Mouse (Mus musculus) stomach, postnatal 0 days (tissue): ENCODE measurements around the gene Tmem184b. TPM values are rescaled to one million over a fixed set of nuclear protein-coding genes. Genes with fewer than 3 reads are reported as not detected.

Experiments
- ATAC-seq: fragments of 200-750 bp; cut with Nextera tagmentation; 2 replicates; pipeline ENCODE4 v1.8.0; 2017; ENCODE audit not compliant: low FRiP score, low TSS enrichment
- DNase-seq: peaks from one replicate; pipeline ENCODE4 v3.0.0-alpha.2; 2016; ENCODE audit warnings: low spot score
- H3K27ac ChIP-seq: fragments of 300-500 bp; sonication (generic); replicated peaks from 2 replicates; pipeline ENCODE4 v1.5.1; 2014; ENCODE audit warnings: mild to moderate bottlenecking, control low read depth
- H3K27me3 ChIP-seq: fragments of 300-500 bp; sonication (generic); 2 replicates; pipeline ENCODE4 v1.6.1; 2014; ENCODE audit warnings: low read length; ENCODE audit not compliant: control insufficient read depth, insufficient read depth
- H3K36me3 ChIP-seq: fragments of 300-500 bp; sonication (generic); 2 replicates; pipeline ENCODE4 v1.6.1; 2014; ENCODE audit warnings: low read length, mixed read lengths; ENCODE audit not compliant: control insufficient read depth, insufficient read depth
- H3K4me1 ChIP-seq: fragments of 300-500 bp; sonication (generic); replicated peaks from 2 replicates; pipeline ENCODE4 v1.6.1; 2014; ENCODE audit warnings: antibody characterized with exemption; ENCODE audit not compliant: control insufficient read depth, insufficient read depth
- H3K4me2 ChIP-seq: fragments of 300-500 bp; sonication (generic); replicated peaks from 2 replicates; pipeline ENCODE4 v1.6.1; 2014; ENCODE audit warnings: low read depth, mild to moderate bottlenecking, control low read depth, moderate library complexity
- H3K4me3 ChIP-seq: fragments of 300-500 bp; sonication (generic); 2 replicates; pipeline ENCODE4 v1.5.1; 2014; ENCODE audit warnings: low read depth, low read length, control low read depth
- H3K9ac ChIP-seq: fragments of 300-500 bp; sonication (generic); 2 replicates; pipeline ENCODE4 v1.6.1; 2014; ENCODE audit warnings: mild to moderate bottlenecking, low read length, control low read depth, mixed read lengths
- H3K9me3 ChIP-seq: fragments of 300-500 bp; sonication (generic); 2 replicates; pipeline ENCODE4 v1.6.1; 2016; ENCODE audit warnings: low read length; ENCODE audit not compliant: control insufficient read depth
- CTCF ChIP-seq: IDR thresholded peaks from 2 replicates; pipeline ENCODE4 v1.5.1; 2016; ENCODE audit warnings: antibody characterized with exemption, low read depth, mild to moderate bottlenecking, moderate library complexity
- EP300 ChIP-seq: optimal IDR thresholded peaks from 2 replicates; pipeline ENCODE3; 2016; ENCODE audit warnings: antibody characterized with exemption
- WGBS: fragments of 180-500 bp; shearing (Covaris S2); extraction: QIAGEN DNeasy Blood & Tissue Kit; methylation state at CpG from one replicate; pipeline ENCODE4 v1.1.7; 2014; 5-methylcytosine and 5-hydroxymethylcytosine counted together
- polyA plus RNA-seq: library from polyadenylated mRNA; unstranded; fragments of >200 nt; fragmentation: Nextera tagmentation; extraction: Ambion mirVana; gene quantifications from 2 replicates; pipeline ENCODE4 v1.2.1, GENCODE M21; 2015

Gene Tmem184b
- polyA plus RNA-seq, 1 experiment from 2014 or later = 21.2 TPM

- DNase-seq (no peak), ATAC-seq (no peak)
- no peak overlapping the region for H3K27ac ChIP-seq
- H3K9me3 ChIP-seq = no peaks in the 10 kb centered on the region
- H3K36me3 ChIP-seq = peaks cover 36% of the 10 kb centered on the region
- no peaks in the 10 kb centered on the region for H3K4me1 ChIP-seq
- TF ChIP-seq EP300 (no peak), CTCF (no peak)
- no peak overlapping the region for H3K4me3 ChIP-seq
- H3K9ac ChIP-seq = no peak overlapping the region
- no peak overlapping the region for H3K4me2 ChIP-seq
- H3K27me3 ChIP-seq = no peaks in the 10 kb centered on the region
- 63% methylated on average over 4 of the region's 4 CpGs for WGBS
Measured at GRCm38 (mm10) chr15:79428616-79429015, 25.2 kb upstream of the Tmem184b start.

DNA sequence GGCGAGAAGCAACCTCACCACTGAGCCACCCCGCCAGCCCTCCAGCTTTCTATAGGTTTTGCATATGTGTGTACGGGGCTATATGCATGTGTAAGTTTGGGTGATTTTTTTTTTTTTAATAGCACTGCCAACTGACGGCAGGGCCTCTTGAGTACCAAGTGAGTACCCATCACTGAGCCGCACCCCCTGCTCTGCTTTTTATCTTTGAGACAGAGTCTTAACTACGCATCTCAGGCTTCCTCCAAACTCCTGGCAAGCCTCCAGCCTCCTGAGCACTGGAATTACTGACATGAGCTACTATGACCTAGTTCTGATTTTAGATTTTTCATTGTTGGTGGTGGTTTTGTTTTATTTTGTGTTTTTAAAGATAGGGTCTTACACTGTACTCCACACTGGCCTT is 24.1 kb upstream of the Tmem184b start:
- no peak for TF ChIP-seq EP300
- TF ChIP-seq CTCF = no peak
- DNase-seq (no peak), ATAC-seq (no peak)
- no peaks in the 10 kb centered on the region for H3K4me1 ChIP-seq
- no peaks in the 10 kb centered on the region for H3K9me3 ChIP-seq
- no peak overlapping the region for H3K4me2 ChIP-seq
- H3K27me3 ChIP-seq = no peaks in the 10 kb centered on the region
- H3K4me3 ChIP-seq = no peak overlapping the region
- no peak overlapping the region for H3K27ac ChIP-seq
- WGBS = 68% methylated on average over 6 of the region's 6 CpGs
- no peak overlapping the region for H3K9ac ChIP-seq
- H3K36me3 ChIP-seq = peaks cover 45% of the 10 kb centered on the region

DNA sequence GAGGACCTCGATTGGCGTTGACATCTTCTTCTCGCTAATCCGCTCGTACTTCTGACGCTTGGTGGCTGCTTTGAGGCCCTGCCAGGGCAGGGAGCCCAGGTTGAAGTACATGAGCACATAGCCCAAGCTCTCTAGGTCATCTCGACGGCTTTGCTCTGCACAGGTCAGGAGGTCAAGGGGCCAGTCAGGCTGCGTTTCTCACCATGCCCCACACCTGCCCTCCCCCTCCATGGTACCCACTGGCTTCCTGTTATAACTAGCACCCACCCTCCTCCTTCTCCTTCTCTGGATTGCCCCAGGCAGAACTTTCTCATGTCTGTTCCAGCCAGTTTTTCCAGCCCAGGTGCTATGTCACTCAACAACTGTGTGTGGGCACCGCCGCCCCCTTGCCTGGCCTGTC is 22.1 kb upstream of the Tmem184b start:
- Histone ChIP-seq H3K9ac (no peak overlapping the region), H3K36me3 (peaks cover 51% of the 10 kb centered on the region), H3K27ac (no peak overlapping the region), H3K4me1 (no peaks in the 10 kb centered on the region), H3K4me3 (no peak overlapping the region), H3K9me3 (no peaks in the 10 kb centered on the region), H3K4me2 (no peak overlapping the region), H3K27me3 (no peaks in the 10 kb centered on the region)
- TF ChIP-seq CTCF (no peak), EP300 (no peak)
- DNase-seq (no peak), ATAC-seq (no peak)
- 72% methylated on average over 11 of the region's 11 CpGs for WGBS

- TF ChIP-seq CTCF = no peak
- TF ChIP-seq EP300 = no peak
- no peaks in the 10 kb centered on the region for H3K27me3 ChIP-seq
- H3K4me3 ChIP-seq = no peak overlapping the region
- no peak for ATAC-seq
- no peak overlapping the region for H3K9ac ChIP-seq
- H3K4me1 ChIP-seq = no peaks in the 10 kb centered on the region
- H3K9me3 ChIP-seq = no peaks in the 10 kb centered on the region
- H3K27ac ChIP-seq = no peak overlapping the region
- H3K36me3 ChIP-seq = peaks cover 51% of the 10 kb centered on the region
- no peak for DNase-seq
- H3K4me2 ChIP-seq = no peak overlapping the region
- WGBS = 85% methylated on average over 17 of the region's 17 CpGs
Measured at GRCm38 (mm10) chr15:79424602-79425001, 21.2 kb upstream of the Tmem184b start.

- no peaks in the 10 kb centered on the region for H3K4me1 ChIP-seq
- 85% methylated on average over 6 of the region's 6 CpGs for WGBS
- no peak overlapping the region for H3K27ac ChIP-seq
- H3K4me3 ChIP-seq = no peak overlapping the region
- H3K9ac ChIP-seq = no peak overlapping the region
- H3K4me2 ChIP-seq = no peak overlapping the region
- H3K27me3 ChIP-seq = no peaks in the 10 kb centered on the region
- DNase-seq = no peak
- TF ChIP-seq EP300 (no peak), CTCF (no peak)
- peaks cover 45% of the 10 kb centered on the region for H3K36me3 ChIP-seq
- no peak for ATAC-seq
- H3K9me3 ChIP-seq = no peaks in the 10 kb centered on the region
Measured at GRCm38 (mm10) chr15:79422715-79423243, 19.4 kb upstream of the Tmem184b start.

- ATAC-seq = no peak
- no peak for DNase-seq
- Histone ChIP-seq H3K4me2 (no peak overlapping the region), H3K27ac (no peak overlapping the region), H3K9me3 (no peaks in the 10 kb centered on the region), H3K36me3 (peaks cover 22% of the 10 kb centered on the region), H3K9ac (no peak overlapping the region), H3K4me3 (no peak overlapping the region), H3K27me3 (no peaks in the 10 kb centered on the region), H3K4me1 (no peaks in the 10 kb centered on the region)
- no peak for TF ChIP-seq EP300
- no peak for TF ChIP-seq CTCF
- WGBS = 84% methylated on average over 11 of the region's 11 CpGs
Measured at GRCm38 (mm10) chr15:79418677-79419076, 15.3 kb upstream of the Tmem184b start.
